Mouse (Mus musculus) embryonic fibroblast, embryonic 13.5 days (primary cell): ENCODE results near the gene Camk1d.

ENCODE experiments used
- CTCF ChIP-seq: IDR thresholded peaks from 2 replicates; pipeline ENCODE4 v1.5.1; 2011; ENCODE audit warnings: mild to moderate bottlenecking, control low read depth, low read length, moderate library complexity, borderline replicate concordance; ENCODE audit not compliant: insufficient read depth
- POLR2A ChIP-seq: IDR thresholded peaks from 2 replicates; pipeline ENCODE4 v1.6.1; 2011; ENCODE audit warnings: low read depth, mild to moderate bottlenecking, control low read depth, low read length, moderate library complexity

- TF ChIP-seq CTCF: no peak
- TF ChIP-seq POLR2A: no peak
Observed at GRCm38 (mm10) chr2:5649226-5649625, 65.1 kb downstream of the Camk1d start.
